Mouse (Mus musculus) E14TG2a.4 (cell line): Measurements from ENCODE around the gene Coa3.

ENCODE experiments used
- CTCF ChIP-seq: conservative IDR thresholded peaks from 2 replicates; pipeline ENCODE4 v1.5.1; 2014; ENCODE audit warnings: low read length
- NANOG ChIP-seq: IDR thresholded peaks from 2 replicates; pipeline ENCODE4 v1.6.1; 2014; ENCODE audit warnings: borderline replicate concordance, low read length, mixed read lengths

GRCm38 (mm10) chr11:101278223-101279192 lies at the start of gene Coa3, which contains the start of gene Cntd1:
- TF ChIP-seq CTCF (no peak), NANOG (no peak)
